Mouse (Mus musculus) spleen, adult 2 months (tissue): ENCODE results near the gene Pts.

ENCODE experiments used
- CTCF ChIP-seq: fragments of 200-500 bp; IDR thresholded peaks from 2 replicates; pipeline ENCODE4 v1.5.1; 2011; ENCODE audit warnings: mild to moderate bottlenecking, inconsistent platforms; ENCODE audit not compliant: insufficient read depth, insufficient read length, insufficient replicate concordance; ENCODE audit errors: extremely low read depth
- POLR2A ChIP-seq: fragments of 200-500 bp; IDR thresholded peaks from 2 replicates; pipeline ENCODE4 v1.6.1; 2011; ENCODE audit warnings: low read depth, low read length, inconsistent platforms

DNA sequence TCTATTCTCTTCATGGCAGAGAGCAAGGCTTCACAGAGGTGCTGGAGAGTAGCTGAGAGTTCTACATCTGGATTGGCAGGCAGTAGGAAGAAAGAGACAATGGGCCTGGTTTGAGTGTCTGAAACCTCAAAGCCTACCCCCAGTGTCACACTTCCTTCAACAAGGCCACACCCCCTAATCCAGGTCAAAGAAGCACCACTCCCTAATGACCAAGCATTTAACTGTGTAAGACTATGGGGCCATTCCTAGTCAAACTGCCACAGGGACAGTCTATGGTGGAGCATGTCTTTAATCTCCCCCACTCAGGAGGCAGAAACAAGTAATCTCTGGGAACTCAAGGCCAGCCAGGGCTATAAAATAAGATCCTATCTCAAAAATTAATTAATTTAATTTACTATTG, 37.7 kb downstream of the Pts start:
- TF ChIP-seq CTCF (no peak), POLR2A (no peak)
